Mouse (Mus musculus) liver, adult 2 months (tissue): ENCODE results near the gene Ano6. TPM values are rescaled to one million over a fixed set of nuclear protein-coding genes. Genes with fewer than 3 reads are reported as not detected.
A peak's percentile ranks its signal among the peaks of the same experiment; 100 is the strongest.

Source experiments
- DNase-seq: peaks from one replicate; pipeline ENCODE4 v3.0.0-alpha.2; 2011; ENCODE audit warnings: low read depth, low spot score; ENCODE audit errors: extremely low read depth
- H3K27ac ChIP-seq: fragments of 200-500 bp; replicated peaks from 2 replicates; pipeline ENCODE4 v1.5.1; 2012; ENCODE audit warnings: low read depth, mild to moderate bottlenecking, control low read depth, inconsistent platforms, low read length; ENCODE audit not compliant: insufficient read depth
- H3K27me3 ChIP-seq: fragments of 200-500 bp; 2 replicates; pipeline ENCODE4 v1.6.1; 2012; ENCODE audit warnings: mild to moderate bottlenecking, moderate library complexity, low read length, inconsistent platforms; ENCODE audit not compliant: control insufficient read depth, insufficient read depth
- H3K36me3 ChIP-seq: fragments of 200-500 bp; 2 replicates; pipeline ENCODE4 v1.6.1; 2012; ENCODE audit warnings: low read length, inconsistent platforms; ENCODE audit not compliant: control insufficient read depth, insufficient read depth
- H3K4me1 ChIP-seq: fragments of 200-500 bp; 2 replicates; pipeline ENCODE4 v1.6.1; 2011; ENCODE audit warnings: low read length; ENCODE audit not compliant: control insufficient read depth, insufficient read depth
- H3K4me3 ChIP-seq: fragments of 200-500 bp; 2 replicates; pipeline ENCODE4 v1.5.1; 2011; ENCODE audit warnings: low read depth, mild to moderate bottlenecking, control low read depth, low read length, moderate library complexity; ENCODE audit not compliant: insufficient read depth
- H3K79me2 ChIP-seq: fragments of 200-500 bp; 2 replicates; pipeline ENCODE4 v1.6.1; 2012; ENCODE audit warnings: inconsistent platforms, mild to moderate bottlenecking, low read length, moderate library complexity; ENCODE audit not compliant: control insufficient read depth, insufficient read depth
- H3K9ac ChIP-seq: fragments of 200-500 bp; 2 replicates; pipeline ENCODE4 v1.6.1; 2012; ENCODE audit warnings: low read depth, mild to moderate bottlenecking, control low read depth, inconsistent platforms, low read length
- CTCF ChIP-seq: fragments of 200-500 bp; IDR thresholded peaks from 2 replicates; pipeline ENCODE4 v1.5.1; 2011; ENCODE audit warnings: low read depth, low read length, control low read depth
- POLR2A ChIP-seq: fragments of 200-500 bp; IDR thresholded peaks from 2 replicates; pipeline ENCODE4 v1.6.1; 2011; ENCODE audit warnings: low read length, control low read depth; ENCODE audit not compliant: insufficient read depth; ENCODE audit errors: extremely low read depth
- WGBS: fragments of 180-500 bp; shearing (Covaris S2); methylation state at CpG from one replicate; pipeline ENCODE4 v1.1.7; 2018; 5-methylcytosine and 5-hydroxymethylcytosine counted together
- polyA plus RNA-seq: library from polyadenylated mRNA; depleted of rRNA; stranded (reverse); fragments of >200 nt; gene quantifications from 2 replicates; pipeline ENCODE4 v1.2.3, GENCODE M21; 2012
- total RNA-seq: library from RNA; depleted of rRNA; stranded (reverse); fragments of >200 nt; gene quantifications from 2 replicates; pipeline ENCODE4 v1.2.3, GENCODE M21; 2014

The Ano6 gene
- total and polyA plus RNA-seq, 2 experiments = 3.3 to 4.1 TPM

GRCm38 (mm10) chr15:95962411-95963123 is 171.9 kb downstream of the Ano6 start:
- TF ChIP-seq POLR2A (no peak), CTCF (no peak)
- H3K4me1 ChIP-seq = peaks cover 2% of the 10 kb centered on the region; the same call in 1 of the 2 replicates

GRCm38 (mm10) chr15:95963124-95963482 is 172.5 kb downstream of the Ano6 start:
- Histone ChIP-seq H3K4me3 (no peak overlapping the region), H3K4me1 (peaks cover 2% of the 10 kb centered on the region; the same call in 1 of the 2 replicates), H3K9ac (no peak overlapping the region), H3K27ac (no peak overlapping the region), H3K27me3 (no peaks in the 10 kb centered on the region), H3K36me3 (no peaks in the 10 kb centered on the region; the same call in 1 of the 2 replicates), H3K79me2 (no peaks in the 10 kb centered on the region)
- TF ChIP-seq CTCF (no peak), POLR2A (no peak)
- WGBS = 93% methylated on average over 10 of the region's 10 CpGs
- peak; percentile 1 for DNase-seq

More at GRCm38 (mm10) chr15:95962411-95963123, 171.9 kb downstream of the Ano6 start:
- H3K27ac ChIP-seq = no peak overlapping the region
- DNase-seq = no peak
- no peak overlapping the region for H3K4me3 ChIP-seq
- H3K27me3 ChIP-seq = no peaks in the 10 kb centered on the region
- no peaks in the 10 kb centered on the region; the same call in 1 of the 2 replicates for H3K36me3 ChIP-seq
- no peak overlapping the region for H3K9ac ChIP-seq
- H3K79me2 ChIP-seq = no peaks in the 10 kb centered on the region
- WGBS = 90% methylated on average over 3 of the region's 3 CpGs

GRCm38 (mm10) chr15:95963533-95964250 is 173.0 kb downstream of the Ano6 start:
- TF ChIP-seq POLR2A = no peak
- TF ChIP-seq CTCF = no peak
- no peaks in the 10 kb centered on the region for H3K79me2 ChIP-seq
- H3K27ac ChIP-seq = no peak overlapping the region
- H3K9ac ChIP-seq = no peak overlapping the region
- H3K4me3 ChIP-seq = no peak overlapping the region
- H3K27me3 ChIP-seq = no peaks in the 10 kb centered on the region
- no peaks in the 10 kb centered on the region; the same call in 1 of the 2 replicates for H3K36me3 ChIP-seq
- peaks cover 2% of the 10 kb centered on the region; the same call in 1 of the 2 replicates for H3K4me1 ChIP-seq
- DNase-seq = no peak
- 93% methylated on average over 12 of the region's 12 CpGs for WGBS

- no peak for DNase-seq
- H3K36me3 ChIP-seq = no peaks in the 10 kb centered on the region; the same call in 1 of the 2 replicates
- no peak overlapping the region for H3K9ac ChIP-seq
- no peak overlapping the region for H3K4me3 ChIP-seq
- H3K79me2 ChIP-seq = no peaks in the 10 kb centered on the region
- peaks cover 2% of the 10 kb centered on the region; the same call in 1 of the 2 replicates for H3K4me1 ChIP-seq
- no peak overlapping the region for H3K27ac ChIP-seq
- H3K27me3 ChIP-seq = no peaks in the 10 kb centered on the region
- 97% methylated on average over 4 of the region's 4 CpGs for WGBS
- TF ChIP-seq POLR2A (no peak), CTCF (no peak)
These were observed 173.6 kb downstream of the Ano6 start for GRCm38 (mm10) chr15:95964251-95964561.

GRCm38 (mm10) chr15:95966979-95967378 is 176.3 kb downstream of the Ano6 start:
- no peak for TF ChIP-seq POLR2A
- no peak for TF ChIP-seq CTCF
- H3K4me3 ChIP-seq = no peak overlapping the region
- H3K79me2 ChIP-seq = no peaks in the 10 kb centered on the region
- WGBS = 95% methylated on average over 2 of the region's 2 CpGs
- H3K4me1 ChIP-seq = peaks cover 2% of the 10 kb centered on the region; the same call in 1 of the 2 replicates
- no peaks in the 10 kb centered on the region for H3K27me3 ChIP-seq
- no peak overlapping the region for H3K27ac ChIP-seq
- DNase-seq = no peak
- H3K9ac ChIP-seq = no peak overlapping the region
- H3K36me3 ChIP-seq = no peaks in the 10 kb centered on the region; the same call in 1 of the 2 replicates
